Mouse (Mus musculus) adipocyte (in vitro differentiated cells): ENCODE results near the gene Gpc6.
A peak's percentile ranks its signal among the peaks of the same experiment; 100 is the strongest.

Experiments
- DNase-seq: peaks from one replicate; pipeline ENCODE4 v3.0.0-alpha.2; 2016; ENCODE audit warnings: low spot score

Gene Gpc6

GRCm38 (mm10) chr14:117871268-117871667 is 946.2 kb downstream of the Gpc6 start:
- DNase-seq = no peak

- no peak for DNase-seq
Observed at GRCm38 (mm10) chr14:117879313-117879712, 954.2 kb downstream of the Gpc6 start.

GRCm38 (mm10) chr14:117881112-117881511 is 956.0 kb downstream of the Gpc6 start:
- DNase-seq = no peak

- peak; percentile 29 for DNase-seq
Observed at GRCm38 (mm10) chr14:117882222-117882621, 957.1 kb downstream of the Gpc6 start.

- peak; percentile 50 for DNase-seq
Observed at GRCm38 (mm10) chr14:117889653-117890052, 964.5 kb downstream of the Gpc6 start.

GRCm38 (mm10) chr14:117891426-117891825 is 966.3 kb downstream of the Gpc6 start:
- DNase-seq = peak; percentile 37

- no peak for DNase-seq
Observed at GRCm38 (mm10) chr14:117892026-117892425, 966.9 kb downstream of the Gpc6 start.

GRCm38 (mm10) chr14:117894869-117895538 is 969.9 kb downstream of the Gpc6 start:
- no peak for DNase-seq

- no peak for DNase-seq
Observed at GRCm38 (mm10) chr14:117895539-117895912, 970.4 kb downstream of the Gpc6 start.

- no peak for DNase-seq
Observed at GRCm38 (mm10) chr14:117904300-117904699, 979.2 kb downstream of the Gpc6 start.

GRCm38 (mm10) chr14:117905701-117906100 is 980.6 kb downstream of the Gpc6 start:
- DNase-seq = no peak

- no peak for DNase-seq
Observed at GRCm38 (mm10) chr14:117906361-117906760, 981.2 kb downstream of the Gpc6 start.

- DNase-seq = peak; percentile 69
Observed at GRCm38 (mm10) chr14:117908231-117908920, 983.3 kb downstream of the Gpc6 start.

- DNase-seq = peak; percentile 82
Observed at GRCm38 (mm10) chr14:117909046-117909445, 983.9 kb downstream of the Gpc6 start.

- DNase-seq = peak; percentile 85
Observed at GRCm38 (mm10) chr14:117910323-117910722, 985.2 kb downstream of the Gpc6 start.

GRCm38 (mm10) chr14:117912624-117913270 is 987.6 kb downstream of the Gpc6 start:
- DNase-seq = no peak

GRCm38 (mm10) chr14:117916577-117916976 is 991.5 kb downstream of the Gpc6 start:
- DNase-seq = no peak

- no peak for DNase-seq
Observed at GRCm38 (mm10) chr14:117918724-117919123, 993.6 kb downstream of the Gpc6 start.

- DNase-seq = no peak
Observed at GRCm38 (mm10) chr14:117919612-117920011, 994.5 kb downstream of the Gpc6 start.

- DNase-seq = no peak
Observed at GRCm38 (mm10) chr14:117921393-117922014, 996.4 kb downstream of the Gpc6 start.

GRCm38 (mm10) chr14:117923667-117924066 is 998.6 kb downstream of the Gpc6 start:
- DNase-seq = no peak

- peak; percentile 16 for DNase-seq
Observed at GRCm38 (mm10) chr14:117930105-117930847, 1005.2 kb downstream of the Gpc6 start.
